Mouse (Mus musculus) lung, postnatal 0 days (tissue): ENCODE results near the gene Nckipsd.

Experiments
- CTCF ChIP-seq: IDR thresholded peaks from 2 replicates; pipeline ENCODE4 v1.5.1; 2016; ENCODE audit warnings: antibody characterized with exemption, mild to moderate bottlenecking
- EP300 ChIP-seq: IDR thresholded peaks from 2 replicates; pipeline ENCODE4 v1.6.1; 2016; ENCODE audit warnings: antibody characterized with exemption, mild to moderate bottlenecking, control low read depth

DNA sequence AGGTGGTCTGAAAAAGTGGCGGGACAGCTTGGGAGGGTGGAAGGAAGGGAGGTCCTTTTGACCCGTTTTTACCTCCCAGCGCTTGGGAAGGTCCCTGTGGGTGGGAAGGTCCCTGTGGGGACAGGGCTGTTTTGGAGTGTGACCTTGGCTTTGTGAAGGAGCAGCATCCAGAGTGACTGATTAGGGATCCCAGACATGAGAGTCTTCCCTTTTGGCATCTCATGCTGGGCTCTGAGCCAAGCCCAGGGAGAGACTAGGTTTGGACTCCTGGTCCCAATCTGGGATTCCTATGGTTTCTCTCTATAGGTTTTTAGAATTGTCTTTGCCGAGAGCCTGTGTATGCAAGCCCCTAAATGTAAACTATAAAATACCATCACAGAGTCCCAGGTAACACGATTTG lies 2.3 kb downstream of the Nckipsd start:
- TF ChIP-seq CTCF (no peak), EP300 (no peak)
